Mouse (Mus musculus) embryonic fibroblast, embryonic 13.5 days (primary cell): ENCODE results near the gene Ctnnbl1. TPM values are rescaled to one million over a fixed set of nuclear protein-coding genes. Genes with fewer than 3 reads are reported as not detected.

ENCODE experiments used
- H3K27ac ChIP-seq: 2 replicates; pipeline ENCODE4 v1.5.1; 2012; ENCODE audit warnings: low read length, control low read depth, inconsistent platforms; ENCODE audit not compliant: insufficient read depth
- H3K4me1 ChIP-seq: 2 replicates; pipeline ENCODE4 v1.6.1; 2011; ENCODE audit warnings: low read length; ENCODE audit not compliant: control insufficient read depth, insufficient read depth
- H3K4me3 ChIP-seq: 2 replicates; pipeline ENCODE4 v1.5.1; 2011; ENCODE audit warnings: mild to moderate bottlenecking, control low read depth, low read length; ENCODE audit not compliant: insufficient read depth
- CTCF ChIP-seq: IDR thresholded peaks from 2 replicates; pipeline ENCODE4 v1.5.1; 2011; ENCODE audit warnings: mild to moderate bottlenecking, control low read depth, low read length, moderate library complexity, borderline replicate concordance; ENCODE audit not compliant: insufficient read depth
- POLR2A ChIP-seq: IDR thresholded peaks from 2 replicates; pipeline ENCODE4 v1.6.1; 2011; ENCODE audit warnings: low read depth, mild to moderate bottlenecking, control low read depth, low read length, moderate library complexity
- polyA plus RNA-seq: library from polyadenylated mRNA; stranded (reverse); fragments of >200 nt; gene quantifications from 2 replicates; pipeline ENCODE4 v1.2.4, GENCODE M21; 2011; ENCODE audit warnings: low read depth; ENCODE audit not compliant: missing spikeins, insufficient read length

The Ctnnbl1 gene
- polyA plus RNA-seq, 1 experiment, result 17.5 TPM

DNA sequence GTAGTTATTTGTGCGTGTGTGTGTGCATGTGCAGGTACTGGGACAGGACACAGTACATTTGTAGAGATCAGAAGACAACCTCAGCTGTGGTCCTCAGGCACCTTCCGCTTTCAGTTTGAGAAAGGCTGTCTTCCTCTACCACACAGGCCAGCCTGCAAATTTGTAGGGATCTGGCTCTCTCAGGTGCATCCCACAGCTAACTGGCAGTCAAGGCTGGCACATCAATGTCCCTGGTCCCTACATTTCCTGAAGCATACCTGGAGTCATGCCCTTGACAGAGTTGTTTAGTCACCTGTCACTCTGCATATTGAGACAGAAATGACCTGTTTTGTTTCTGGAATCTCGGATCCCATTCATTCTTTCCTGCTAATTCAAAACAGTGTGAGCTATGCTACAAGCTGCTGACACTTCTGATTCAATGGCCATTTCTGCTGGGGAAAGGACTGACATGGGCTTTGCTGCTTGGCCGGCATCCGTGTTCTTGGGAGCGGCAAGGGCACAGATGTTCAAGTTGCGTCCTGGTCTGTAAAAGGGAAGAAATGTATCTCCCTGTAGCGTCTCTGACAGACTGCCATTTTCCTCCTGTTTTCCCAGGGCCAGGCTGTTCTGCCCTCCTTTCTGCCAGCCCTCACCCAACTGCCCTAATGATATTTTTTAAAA, 53.8 kb downstream of the Ctnnbl1 start:
- Histone ChIP-seq H3K27ac (no peak overlapping the region), H3K4me1 (no peaks in the 10 kb centered on the region), H3K4me3 (no peak overlapping the region)
- TF ChIP-seq POLR2A, result no peak
- TF ChIP-seq CTCF, result no peak

GRCm38 (mm10) chr2:157791528-157792162, 54.4 kb downstream of the Ctnnbl1 start:
- no peak overlapping the region for H3K4me3 ChIP-seq
- no peak for TF ChIP-seq POLR2A
- TF ChIP-seq CTCF, result no peak
- no peaks in the 10 kb centered on the region for H3K4me1 ChIP-seq
- no peak overlapping the region for H3K27ac ChIP-seq

GRCm38 (mm10) chr2:157792840-157793552, 55.8 kb downstream of the Ctnnbl1 start:
- Histone ChIP-seq H3K27ac (no peak overlapping the region), H3K4me1 (no peaks in the 10 kb centered on the region), H3K4me3 (no peak overlapping the region)
- no peak for TF ChIP-seq POLR2A
- TF ChIP-seq CTCF, result no peak

DNA sequence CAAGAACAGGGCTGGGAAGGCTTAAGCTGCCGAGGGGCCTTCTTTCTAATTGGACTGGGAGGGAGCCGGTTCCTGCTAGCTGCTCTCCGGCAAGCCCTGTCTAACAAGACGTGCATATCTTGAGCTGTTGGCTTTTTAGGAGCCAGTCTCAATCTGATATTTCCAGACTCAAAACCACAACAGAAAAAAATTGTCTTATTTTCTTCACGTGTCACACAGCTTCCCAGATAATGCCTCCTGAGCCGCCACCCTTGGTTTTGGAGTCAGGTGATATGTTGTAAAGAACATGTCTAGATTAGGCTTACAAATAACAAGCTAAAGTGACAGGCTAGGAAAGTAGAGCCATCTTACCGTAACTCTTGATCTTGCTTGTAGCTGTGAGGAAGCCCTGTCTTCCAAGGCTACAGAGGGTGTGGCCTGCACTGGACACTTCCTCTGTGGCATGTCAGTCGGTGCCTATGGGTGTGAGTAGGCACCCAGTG, 56.7 kb downstream of the Ctnnbl1 start:
- no peaks in the 10 kb centered on the region for H3K4me1 ChIP-seq
- no peak overlapping the region for H3K4me3 ChIP-seq
- TF ChIP-seq POLR2A (no peak), CTCF (no peak)
- H3K27ac ChIP-seq, result no peak overlapping the region

GRCm38 (mm10) chr2:157795627-157796423, 58.6 kb downstream of the Ctnnbl1 start:
- no peaks in the 10 kb centered on the region for H3K4me1 ChIP-seq
- no peak overlapping the region for H3K27ac ChIP-seq
- H3K4me3 ChIP-seq, result no peak overlapping the region
- TF ChIP-seq POLR2A, result no peak
- no peak for TF ChIP-seq CTCF

GRCm38 (mm10) chr2:157799533-157799932, 62.3 kb downstream of the Ctnnbl1 start:
- Histone ChIP-seq H3K4me1 (no peaks in the 10 kb centered on the region), H3K27ac (no peak overlapping the region), H3K4me3 (no peak overlapping the region)
- TF ChIP-seq POLR2A (no peak), CTCF (no peak)

DNA sequence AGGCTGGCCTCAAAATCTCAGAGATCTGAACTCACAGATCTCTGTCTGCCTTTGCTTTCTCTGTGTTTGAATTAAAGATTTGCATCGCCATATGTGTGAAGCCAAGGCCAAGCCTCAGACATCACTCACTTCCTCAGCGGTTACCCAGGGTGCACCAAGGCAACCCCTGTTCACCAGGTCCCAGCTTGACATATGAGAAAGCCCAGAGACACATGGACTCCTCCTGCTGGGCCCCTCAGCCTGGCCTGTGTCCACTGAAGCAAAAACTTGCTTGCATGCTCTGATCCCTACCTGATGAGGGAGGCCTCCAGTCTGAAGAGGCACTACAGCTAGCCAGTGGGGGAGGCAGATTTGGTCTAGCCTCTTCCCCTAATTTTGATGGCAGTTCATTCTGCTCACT, 63.1 kb downstream of the Ctnnbl1 start:
- H3K27ac ChIP-seq, result no peak overlapping the region
- TF ChIP-seq POLR2A (no peak), CTCF (no peak)
- no peaks in the 10 kb centered on the region for H3K4me1 ChIP-seq
- H3K4me3 ChIP-seq, result no peak overlapping the region

DNA sequence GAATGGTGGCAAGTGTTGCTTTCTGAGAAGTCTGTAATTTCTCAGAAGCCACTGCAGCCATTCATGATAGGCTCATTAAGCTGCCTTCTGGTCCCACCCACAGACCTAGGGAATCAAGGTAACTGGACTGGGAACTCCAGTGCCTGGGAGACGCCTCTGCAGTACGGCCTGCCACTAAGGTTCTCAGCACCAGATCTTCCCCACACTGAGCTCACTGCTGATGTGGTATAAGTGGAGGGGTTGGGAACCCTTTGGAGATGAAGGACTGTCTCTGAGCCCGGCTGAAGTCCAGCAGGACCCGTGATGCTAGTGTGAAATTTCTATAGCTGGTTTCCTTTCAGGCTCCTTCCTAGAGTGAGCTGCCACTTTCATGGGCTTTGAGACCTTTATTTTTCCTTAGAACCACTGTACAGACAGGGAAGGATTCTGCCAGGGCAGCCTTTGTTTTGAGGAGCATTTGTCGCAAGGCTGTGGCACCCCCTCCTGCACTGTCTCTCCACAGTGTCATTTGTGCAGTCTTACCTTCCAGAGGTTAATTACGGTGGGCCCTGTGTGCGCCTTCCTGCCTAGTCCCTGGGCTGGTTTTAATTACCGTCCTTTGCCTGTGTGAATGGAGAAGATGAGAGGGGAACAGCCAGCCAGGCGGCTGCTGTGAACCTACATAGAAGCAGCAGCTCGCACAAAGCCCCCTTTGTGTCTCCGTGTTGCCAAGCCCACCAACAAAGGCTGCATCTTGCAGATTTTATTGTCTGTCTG, 63.7 kb downstream of the Ctnnbl1 start:
- TF ChIP-seq CTCF, result no peak
- TF ChIP-seq POLR2A, result no peak
- Histone ChIP-seq H3K4me1 (no peaks in the 10 kb centered on the region), H3K4me3 (no peak overlapping the region), H3K27ac (no peak overlapping the region)
